ENCODE assay signal across 22 mouse cellular contexts in genomic region chr19:38242314-38242852, GRCm38 (mm10). TPM values are rescaled to one million over a fixed set of nuclear protein-coding genes. Genes with fewer than 3 reads are reported as not detected.
"Had no signal": no experiment of that assay in that cellular context is flagged by ENCODE, and none has a peak within 500 bp of the region (broad histone marks: within the 10 kb centered on the region; RNA-seq: fewer than 3 reads in every experiment).

No protein-coding gene starts in this region.

- H3K36me3 ChIP-seq: kidney, embryonic 15.5 days; limb, embryonic 10.5 days; limb, embryonic 13.5 days; liver, embryonic 12.5 days; liver, embryonic 15.5 days; midbrain, embryonic 12.5 days; midbrain, embryonic 15.5 days; neural tube, embryonic 13.5 days had no signal

- H3K4me3 ChIP-seq: kidney, embryonic 15.5 days; limb, embryonic 10.5 days; limb, embryonic 13.5 days; liver, embryonic 12.5 days; liver, embryonic 15.5 days; midbrain, embryonic 12.5 days; midbrain, embryonic 15.5 days; neural tube, embryonic 13.5 days had no signal

- H3K4me2 ChIP-seq: kidney, embryonic 15.5 days; limb, embryonic 13.5 days; liver, embryonic 12.5 days; liver, embryonic 15.5 days; midbrain, embryonic 12.5 days; midbrain, embryonic 15.5 days; neural tube, embryonic 13.5 days had no signal

- H3K27ac ChIP-seq: kidney, embryonic 15.5 days; limb, embryonic 10.5 days; limb, embryonic 13.5 days; liver, embryonic 12.5 days; liver, embryonic 15.5 days; macrophage; midbrain, embryonic 12.5 days; midbrain, embryonic 15.5 days; neural tube, embryonic 13.5 days had no signal

- H3K9ac ChIP-seq: kidney, embryonic 15.5 days; limb, embryonic 13.5 days; liver, embryonic 12.5 days; liver, embryonic 15.5 days; midbrain, embryonic 12.5 days; midbrain, embryonic 15.5 days; neural tube, embryonic 13.5 days had no signal

- DNase-seq: kidney, adult 2 months; kidney, postnatal 10 days; kidney, postnatal 36 days; layer of hippocampus, postnatal 36 days; liver; lung, adult 18-20 months; retina, postnatal 1 day; thymus, adult 2 months; thymus, postnatal 14 days; thymus, postnatal 4 days had no signal

- H3K4me1 ChIP-seq: liver, embryonic 12.5 days; liver, embryonic 15.5 days had no signal

- H3K9me3 ChIP-seq: kidney, embryonic 15.5 days; limb, embryonic 10.5 days; limb, embryonic 13.5 days; liver, embryonic 12.5 days; liver, embryonic 15.5 days; midbrain, embryonic 12.5 days; midbrain, embryonic 15.5 days; neural tube, embryonic 13.5 days had no signal

- H3K27me3 ChIP-seq: kidney, embryonic 15.5 days; liver, embryonic 12.5 days; liver, embryonic 15.5 days; midbrain, embryonic 12.5 days; midbrain, embryonic 15.5 days; neural tube, embryonic 13.5 days had no signal

- ATAC-seq: liver, embryonic 12.5 days; midbrain, embryonic 15.5 days had no signal

RNA-seq across cellular contexts. Expression of gene Lgi1, which starts 22.0 kb away (rescaled TPM):
- total RNA-seq: megakaryocyte, adult 5-6 weeks; neutrophil, adult 5-6 weeks had no signal
- polyA plus RNA-seq: macrophage; small intestine, adult 2 months had no signal
